Mouse (Mus musculus): ENCODE measurements around the gene Cdh23. TPM values are rescaled to one million over a fixed set of nuclear protein-coding genes. Genes with fewer than 3 reads are reported as not detected.
A peak's percentile ranks its signal among the peaks of the same experiment; 100 is the strongest.

Cdh23 gene
- polyA plus RNA-seq, 1 experiment: 4.6 TPM

GRCm38 (mm10) chr10:60290026-60290738 lies 406.1 kb downstream of the Cdh23 start:
- DNase-seq (ENCODE audit: extremely low spot score in 1 of 2, low spot score in 1 of 2): no peak

DNA sequence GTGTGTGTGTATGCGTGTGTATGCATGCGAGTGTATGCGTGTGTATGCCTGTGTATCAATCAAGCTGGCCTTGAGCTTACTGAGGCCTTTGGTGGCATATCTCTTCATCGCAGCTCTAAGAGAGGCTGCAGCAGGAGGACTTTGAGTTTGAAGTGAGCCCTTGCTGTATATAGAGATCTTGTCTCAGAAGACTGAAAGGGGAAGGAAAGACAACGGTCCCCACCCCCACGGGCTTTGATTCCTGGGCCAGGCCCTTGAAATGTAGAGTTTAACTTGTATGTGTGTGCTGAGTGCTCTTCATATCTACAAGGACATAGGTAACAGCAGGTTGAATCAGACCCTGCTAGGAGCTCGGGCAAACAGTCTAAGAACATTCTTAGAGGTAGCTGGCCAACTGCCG lies 407.1 kb downstream of the Cdh23 start:
- DNase-seq (ENCODE audit: extremely low spot score in 1 of 2, low spot score in 1 of 2): no peak

DNA sequence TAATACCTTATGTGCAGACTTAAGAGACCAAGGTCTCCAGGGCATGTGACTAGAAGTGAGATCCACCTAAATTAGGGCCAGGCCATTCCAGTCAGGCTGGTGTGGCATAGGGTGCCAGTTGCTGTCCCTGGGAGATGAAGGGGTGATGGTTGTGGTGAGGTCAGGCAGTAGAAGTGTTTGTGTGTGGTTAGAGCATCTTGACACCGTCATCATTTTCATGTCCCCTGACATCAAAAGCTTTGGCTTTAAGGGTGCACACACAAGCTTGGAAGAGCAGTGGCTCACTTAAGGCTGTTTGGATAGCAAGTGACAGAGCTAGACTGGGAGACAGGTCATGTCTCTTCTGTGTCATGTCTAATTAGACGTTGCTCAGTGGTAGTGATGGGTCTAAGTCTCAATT lies 408.6 kb downstream of the Cdh23 start:
- DNase-seq (ENCODE audit: extremely low spot score in 1 of 2, low spot score in 1 of 2): no peak

DNA sequence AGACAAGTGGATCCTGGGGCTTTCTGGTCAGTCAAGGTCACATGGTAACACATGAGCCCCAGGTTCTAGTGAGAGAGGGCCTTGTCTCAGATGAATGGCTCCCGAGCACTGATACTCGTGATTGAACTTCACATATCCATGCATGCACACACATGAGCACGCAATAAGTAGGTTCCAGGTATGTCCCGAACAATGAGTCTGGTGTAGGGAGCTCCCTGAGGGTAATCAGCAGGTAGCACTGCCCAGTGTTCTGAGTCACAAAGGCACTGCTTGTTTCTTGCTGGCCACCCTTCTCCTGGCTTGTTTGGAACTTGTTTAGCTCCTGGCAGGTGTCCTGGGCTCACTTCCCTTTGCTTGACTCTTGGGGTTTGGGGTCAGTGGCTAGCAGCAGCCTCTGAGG lies 409.1 kb downstream of the Cdh23 start:
- no peak for DNase-seq (ENCODE audit: extremely low spot score in 1 of 2, low spot score in 1 of 2)

- DNase-seq (ENCODE audit: extremely low spot score in 1 of 2, low spot score in 1 of 2): no peak
These were observed 409.7 kb downstream of the Cdh23 start for GRCm38 (mm10) chr10:60286546-60286945.

DNA sequence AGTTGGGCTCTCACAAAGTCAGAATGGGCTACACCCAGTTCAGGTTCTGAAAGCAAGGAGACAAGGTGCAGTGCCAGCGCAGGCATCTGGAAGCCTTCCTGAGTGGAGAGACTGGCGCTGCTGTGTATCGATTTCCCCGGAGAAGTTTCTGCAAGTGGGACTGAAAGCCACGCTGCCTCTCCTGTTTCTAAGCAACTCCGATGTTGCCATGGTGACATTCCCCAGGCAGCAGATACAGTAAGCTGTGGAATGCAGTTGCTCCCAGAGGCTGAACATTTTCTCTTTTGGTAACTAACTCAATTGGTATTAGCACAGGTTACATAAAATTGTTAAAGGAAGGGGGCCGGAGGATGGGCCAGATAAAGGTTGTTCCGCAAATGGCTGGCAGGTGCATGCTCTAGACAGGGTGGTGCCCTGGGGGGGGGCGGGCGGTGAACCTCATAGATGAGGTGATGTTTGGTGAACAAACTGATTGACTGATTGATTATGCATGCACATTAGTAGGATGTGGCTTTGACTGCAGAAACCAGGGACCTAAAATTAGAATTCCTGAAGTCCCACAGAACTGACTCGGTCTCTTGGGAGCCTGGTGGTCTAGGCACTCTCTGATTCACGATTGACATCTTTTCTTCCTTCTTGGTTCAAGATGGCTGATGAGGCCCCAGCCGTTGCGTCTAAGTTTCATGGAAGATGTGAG lies 410.5 kb downstream of the Cdh23 start:
- peak; percentile 82 to 92 for DNase-seq (ENCODE audit: extremely low spot score in 1 of 2, low spot score in 1 of 2)

- no peak for DNase-seq (ENCODE audit: extremely low spot score in 1 of 2, low spot score in 1 of 2)
These were observed 411.1 kb downstream of the Cdh23 start for GRCm38 (mm10) chr10:60285183-60285582.

DNA sequence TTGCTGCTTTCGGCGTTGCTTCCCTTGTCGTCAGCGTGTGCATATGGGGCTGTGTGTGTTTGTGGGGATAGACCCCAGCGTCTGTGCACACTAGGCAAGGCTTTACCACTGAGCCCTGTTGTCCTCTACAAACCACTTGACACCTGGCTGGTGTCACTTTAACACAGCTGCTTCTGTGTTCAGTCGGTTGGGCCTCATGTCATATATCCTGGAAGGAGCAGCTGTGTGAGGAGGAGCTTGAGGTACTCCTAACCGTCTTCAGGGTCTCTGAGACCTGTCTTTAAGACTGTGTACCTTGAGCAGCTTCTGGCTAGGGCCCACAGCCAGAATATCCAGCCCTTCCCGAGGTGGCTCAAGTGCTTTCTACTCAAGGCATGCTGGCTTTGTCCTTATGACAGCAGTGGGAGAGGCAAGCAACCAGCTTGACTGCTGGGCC lies 411.6 kb downstream of the Cdh23 start:
- no peak for DNase-seq (ENCODE audit: extremely low spot score in 1 of 2, low spot score in 1 of 2)

GRCm38 (mm10) chr10:60284248-60284647 lies 412.0 kb downstream of the Cdh23 start:
- DNase-seq (ENCODE audit: extremely low spot score in 1 of 2, low spot score in 1 of 2): no peak

- DNase-seq (ENCODE audit: extremely low spot score in 1 of 2, low spot score in 1 of 2): no peak
These were observed 413.9 kb downstream of the Cdh23 start for GRCm38 (mm10) chr10:60282116-60283014.

- DNase-seq (ENCODE audit: extremely low spot score in 1 of 2, low spot score in 1 of 2): no peak
These were observed 414.7 kb downstream of the Cdh23 start for GRCm38 (mm10) chr10:60281571-60282050.

DNA sequence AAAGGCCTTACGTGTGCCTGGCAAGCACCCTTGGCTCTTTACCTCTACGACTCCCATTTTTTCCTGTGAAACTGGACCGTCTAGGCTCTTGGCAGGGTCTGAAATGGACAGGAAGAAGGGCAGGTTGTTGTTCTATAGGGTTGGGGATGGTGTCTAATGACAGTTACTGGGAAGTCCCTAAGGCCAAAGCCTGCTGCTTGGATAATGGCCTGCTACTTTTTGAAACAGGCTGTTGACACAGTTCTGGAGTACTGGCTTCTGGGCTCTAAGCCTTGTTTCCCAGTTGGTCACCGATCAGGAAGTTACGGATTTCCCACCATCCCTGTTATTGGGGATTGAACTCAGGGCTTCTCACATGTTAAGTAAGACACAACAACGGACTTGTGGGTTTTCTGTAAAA lies 415.9 kb downstream of the Cdh23 start:
- DNase-seq (ENCODE audit: extremely low spot score in 1 of 2, low spot score in 1 of 2): no peak

DNA sequence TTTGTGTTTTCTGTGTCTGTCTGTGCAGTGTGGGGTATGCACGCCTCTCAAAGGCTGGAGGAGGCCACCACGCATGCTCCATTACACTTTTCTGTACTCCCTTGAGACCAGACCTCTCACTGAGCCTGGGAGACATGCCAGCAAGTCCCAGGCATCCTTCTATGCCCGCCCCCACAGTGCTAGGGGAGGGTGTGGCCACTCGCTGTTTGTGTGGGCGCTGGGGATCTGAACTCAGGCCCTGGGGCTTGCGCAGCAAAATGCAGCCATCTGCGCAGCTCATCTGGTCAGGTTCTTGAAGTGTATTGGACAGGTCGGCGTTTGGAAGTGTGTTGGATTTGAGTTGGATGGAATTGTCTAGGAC lies 416.4 kb downstream of the Cdh23 start:
- DNase-seq (ENCODE audit: extremely low spot score in 1 of 2, low spot score in 1 of 2): peak; percentile 76 to 87

DNA sequence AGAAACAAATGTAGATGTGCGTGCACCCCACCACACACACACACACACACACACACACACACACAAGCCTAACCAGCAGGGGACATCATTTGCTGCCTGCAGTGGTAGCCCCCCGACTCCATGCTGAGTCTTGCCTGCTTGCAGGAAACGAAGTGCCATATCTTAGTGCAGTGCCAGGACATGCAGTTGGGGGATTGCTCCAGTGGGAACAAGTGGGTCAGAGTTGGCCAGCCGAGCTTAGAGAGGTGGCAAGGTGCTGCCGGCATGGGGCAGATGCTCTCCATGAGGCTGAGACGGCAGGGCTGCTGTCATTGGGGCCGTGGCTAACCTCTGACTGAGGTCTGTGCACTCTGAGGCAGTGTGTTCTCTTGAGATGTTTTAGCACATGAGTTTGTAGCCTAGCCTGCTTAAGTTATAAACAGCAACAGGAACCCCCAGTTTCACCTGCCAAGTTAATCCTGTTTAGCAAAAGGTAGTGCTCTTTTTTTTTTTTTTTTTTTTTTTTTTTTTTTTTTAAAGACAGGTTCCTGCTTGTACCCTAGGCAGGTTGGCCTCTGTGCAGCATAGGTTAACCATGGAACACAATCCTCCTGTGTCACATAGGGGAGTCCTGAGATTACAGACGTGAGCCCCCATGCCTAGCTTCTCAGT lies 416.9 kb downstream of the Cdh23 start:
- no peak for DNase-seq (ENCODE audit: extremely low spot score in 1 of 2, low spot score in 1 of 2)

GRCm38 (mm10) chr10:60278786-60279185 lies 417.5 kb downstream of the Cdh23 start:
- DNase-seq (ENCODE audit: extremely low spot score in 1 of 2, low spot score in 1 of 2): no peak

GRCm38 (mm10) chr10:60278006-60278399 lies 418.3 kb downstream of the Cdh23 start:
- no peak for DNase-seq (ENCODE audit: extremely low spot score in 1 of 2, low spot score in 1 of 2)

GRCm38 (mm10) chr10:60277207-60278005 lies 418.9 kb downstream of the Cdh23 start, which contains the start of gene Psap:
TSS of gene Psap (plus strand) at chr10:60277627.
- peak; percentile 84 to 96 for DNase-seq (ENCODE audit: extremely low spot score in 1 of 2, low spot score in 1 of 2)

DNA sequence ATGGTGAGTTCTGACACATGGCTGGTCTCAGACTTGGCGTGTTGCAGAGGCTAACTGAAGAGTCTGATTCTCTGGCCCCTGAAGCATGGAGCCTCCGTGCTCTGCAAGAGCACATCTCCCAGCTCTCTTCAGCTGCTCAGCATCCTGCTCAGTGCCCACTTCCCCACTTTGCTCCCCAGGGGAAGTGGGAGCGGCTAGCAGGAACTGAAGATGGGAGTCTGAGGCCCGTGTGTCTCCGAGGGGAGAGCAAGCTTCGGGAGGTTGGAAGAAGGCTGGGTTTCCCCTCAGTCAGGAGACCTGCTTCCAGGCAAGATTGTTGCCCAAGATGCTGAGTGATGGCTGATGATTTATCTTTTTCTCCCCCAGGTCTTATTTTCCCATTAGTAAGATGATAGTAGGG lies 422.9 kb downstream of the Cdh23 start:
- no peak for DNase-seq (ENCODE audit: extremely low spot score in 1 of 2, low spot score in 1 of 2)

DNA sequence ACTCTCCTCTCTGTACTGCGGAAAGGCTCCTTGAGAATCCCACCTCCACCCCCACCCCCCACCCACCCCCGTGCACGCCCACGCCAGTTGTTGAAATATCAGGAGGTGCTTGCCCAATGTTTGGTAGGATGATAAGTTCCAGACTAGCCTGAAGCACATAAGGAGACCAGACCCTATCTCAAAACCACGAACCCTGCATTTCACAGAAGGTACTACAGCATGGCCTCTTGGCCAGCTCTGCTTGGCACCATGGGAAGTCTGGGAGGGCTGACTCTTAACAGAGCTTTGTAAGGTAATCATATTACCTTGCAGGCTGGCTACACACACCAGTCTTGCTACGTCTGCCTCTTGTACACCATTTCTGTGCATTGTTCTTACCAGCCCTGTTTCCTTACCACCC lies 424.0 kb downstream of the Cdh23 start:
- no peak for DNase-seq (ENCODE audit: extremely low spot score in 1 of 2, low spot score in 1 of 2)

DNA sequence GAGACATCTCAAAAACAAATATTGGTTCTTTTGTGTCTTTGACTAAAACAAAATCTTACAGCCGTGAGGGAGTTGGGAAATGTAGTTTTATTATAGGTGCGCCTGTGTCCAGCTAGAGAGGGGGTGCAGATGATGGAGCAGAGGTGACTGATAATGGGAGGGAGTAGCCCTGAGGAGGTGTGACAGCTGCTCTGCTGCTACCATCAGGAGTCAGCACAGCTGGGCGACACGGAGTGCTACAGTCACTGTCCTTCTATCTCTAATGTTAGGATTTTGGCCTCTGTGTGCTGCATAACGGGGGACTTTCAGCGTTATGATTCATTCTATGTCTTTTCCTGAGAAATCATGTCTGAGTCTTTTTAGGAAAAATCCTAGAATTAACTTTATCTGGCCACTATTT lies 425.3 kb downstream of the Cdh23 start:
- no peak for DNase-seq (ENCODE audit: extremely low spot score in 1 of 2, low spot score in 1 of 2)

Data from frontal cortex, adult 2 months (tissue).